Mouse (Mus musculus) bone marrow, adult 2 months (tissue): Measurements from ENCODE around the gene Flt3l. TPM values are rescaled to one million over a fixed set of nuclear protein-coding genes. Genes with fewer than 3 reads are reported as not detected.
"Not testable (repeated sequence)": the region's sequence is repeated elsewhere in the genome, so short reads cannot be mapped to it uniquely, and the experiment has no call there.

Experiments
- H3K27ac ChIP-seq: fragments of 200-500 bp; 2 replicates; pipeline ENCODE4 v1.5.1; 2012; ENCODE audit warnings: low read depth, mild to moderate bottlenecking, control low read depth, inconsistent platforms, low read length; ENCODE audit not compliant: control insufficient read depth, poor library complexity, insufficient read depth
- H3K4me1 ChIP-seq: fragments of 200-500 bp; 2 replicates; pipeline ENCODE4 v1.6.1; 2011; ENCODE audit warnings: low read length; ENCODE audit not compliant: control insufficient read depth, insufficient read depth
- H3K4me3 ChIP-seq: fragments of 200-500 bp; replicated peaks from 2 replicates; pipeline ENCODE3; 2011; ENCODE audit warnings: mild to moderate bottlenecking, low read depth, low read length, control low read depth; ENCODE audit not compliant: control insufficient read depth
- CTCF ChIP-seq: fragments of 200-500 bp; IDR thresholded peaks from 2 replicates; pipeline ENCODE4 v1.5.1; 2011; ENCODE audit warnings: low read length, control low read depth; ENCODE audit not compliant: control insufficient read depth, insufficient read depth
- POLR2A ChIP-seq: fragments of 200-500 bp; IDR thresholded peaks from 2 replicates; pipeline ENCODE4 v1.6.1; 2011; ENCODE audit warnings: low read depth, mild to moderate bottlenecking, control low read depth, low read length, borderline replicate concordance; ENCODE audit not compliant: control insufficient read depth
- WGBS: fragments of 180-500 bp; shearing (Covaris S2); methylation state at CpG from one replicate; pipeline ENCODE4 v1.1.7; 2018; 5-methylcytosine and 5-hydroxymethylcytosine counted together
- polyA plus RNA-seq: library from polyadenylated mRNA; stranded (reverse); fragments of >200 nt; gene quantifications from 2 replicates; pipeline ENCODE4 v1.2.4, GENCODE M21; 2011; ENCODE audit warnings: low replicate concordance; ENCODE audit not compliant: missing spikeins, insufficient read depth, insufficient read length

The Flt3l gene
- polyA plus RNA-seq, 1 experiment: 85.0 TPM

DNA sequence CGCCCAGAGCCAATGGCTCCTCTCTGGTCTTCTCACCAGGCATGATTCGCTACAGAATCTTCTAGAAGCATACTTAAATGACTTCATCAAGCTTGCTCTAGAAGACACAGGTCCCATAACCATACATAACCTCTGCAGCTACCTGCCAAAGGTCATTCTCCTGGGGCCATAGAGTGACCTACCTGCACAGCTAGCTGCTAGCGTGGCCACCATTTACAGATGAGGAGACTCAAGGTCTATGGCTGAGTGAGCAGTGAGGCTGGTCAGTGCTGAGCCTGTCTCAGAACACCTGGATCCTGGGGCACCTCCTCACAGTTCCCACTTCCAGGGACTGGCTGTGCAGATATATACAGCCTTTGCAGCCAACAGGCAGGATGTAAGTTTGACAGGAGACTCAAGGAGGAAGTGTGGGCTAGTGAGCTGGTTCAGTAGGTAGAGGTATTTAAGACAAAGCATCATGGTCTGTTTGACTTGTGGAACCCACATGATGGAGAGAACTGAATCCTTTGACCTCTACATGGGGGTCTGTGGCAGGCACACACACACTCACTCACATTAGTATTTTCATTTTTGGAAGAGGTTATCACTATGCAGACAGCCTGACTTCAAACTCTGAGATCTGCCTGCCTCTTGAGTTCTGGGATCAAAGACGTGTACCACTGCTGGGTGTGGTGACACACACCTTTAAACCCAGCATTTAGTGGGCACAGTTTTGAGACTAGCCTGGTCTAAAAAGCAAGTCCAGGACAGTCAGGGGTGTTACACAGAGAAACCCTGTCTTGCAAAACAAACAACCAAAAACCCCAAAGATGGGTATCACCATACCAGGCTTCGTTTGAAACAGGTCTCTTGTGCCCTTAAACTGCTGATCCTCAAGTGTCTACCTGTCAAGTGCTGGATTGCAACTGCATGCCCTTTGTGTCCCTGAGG is 16.2 kb downstream of the Flt3l start:
- Histone ChIP-seq H3K4me3 (peak overlapping the region; percentile 36), H3K4me1 (peaks cover 11% of the 10 kb centered on the region; the same call in 1 of the 2 replicates), H3K27ac (peak overlapping the region; percentile 76)
- 67% methylated on average over 5 of the region's 5 CpGs for WGBS
- no peak for TF ChIP-seq CTCF
- no peak for TF ChIP-seq POLR2A

DNA sequence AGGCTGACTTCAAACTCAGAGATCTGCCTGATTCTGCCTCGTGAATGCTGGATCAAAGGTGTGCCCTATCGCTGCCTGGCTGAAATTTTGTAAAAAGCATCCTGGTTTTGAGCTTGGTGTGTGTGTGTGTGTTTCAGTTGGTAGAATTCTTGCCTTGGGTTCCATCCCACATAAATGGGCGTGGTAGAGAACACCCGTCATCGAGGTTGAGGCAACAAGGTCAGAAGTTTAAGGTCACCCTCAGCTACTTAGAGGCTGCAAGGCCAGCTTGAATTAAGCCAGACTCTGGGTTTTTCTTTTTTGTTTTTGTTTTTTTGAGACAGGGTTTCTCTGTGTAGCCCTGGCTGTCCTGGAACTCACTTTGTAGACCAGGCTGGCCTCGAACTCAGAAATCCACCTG is 17.9 kb downstream of the Flt3l start:
- no peak for TF ChIP-seq POLR2A
- TF ChIP-seq CTCF: no peak
- peak overlapping the region; percentile 11; the same call in 1 of the 2 replicates for H3K27ac ChIP-seq
- WGBS: 72% methylated on average over 6 of the region's 6 CpGs
- no peak overlapping the region for H3K4me3 ChIP-seq
- peaks cover 9% of the 10 kb centered on the region; the same call in 1 of the 2 replicates for H3K4me1 ChIP-seq

DNA sequence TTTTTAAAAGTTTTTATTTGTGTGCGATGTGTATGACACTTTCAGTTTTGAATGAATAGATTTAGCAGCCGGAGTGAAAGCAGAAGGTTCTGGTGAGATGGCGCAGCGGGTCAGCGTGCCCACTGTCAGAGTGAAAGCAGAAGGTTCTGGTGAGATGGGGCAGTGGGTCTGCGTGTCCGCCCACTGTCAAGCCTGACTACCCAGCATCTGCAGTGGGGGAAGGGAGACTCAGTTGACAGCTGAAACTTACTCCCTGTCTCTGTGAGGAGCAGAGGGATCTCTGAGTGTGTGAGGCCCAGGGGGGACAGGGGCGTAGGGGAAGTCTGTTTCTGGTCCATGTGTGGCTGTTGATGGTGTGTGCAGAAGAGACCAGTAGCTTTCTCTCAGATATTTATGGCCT is 18.7 kb downstream of the Flt3l start:
- H3K4me1 ChIP-seq: peaks cover 5% of the 10 kb centered on the region; the same call in 1 of the 2 replicates
- WGBS: 71% methylated on average over 8 of the region's 8 CpGs
- H3K4me3 ChIP-seq: no peak overlapping the region
- H3K27ac ChIP-seq: no peak overlapping the region
- TF ChIP-seq POLR2A (no peak), CTCF (no peak)

DNA sequence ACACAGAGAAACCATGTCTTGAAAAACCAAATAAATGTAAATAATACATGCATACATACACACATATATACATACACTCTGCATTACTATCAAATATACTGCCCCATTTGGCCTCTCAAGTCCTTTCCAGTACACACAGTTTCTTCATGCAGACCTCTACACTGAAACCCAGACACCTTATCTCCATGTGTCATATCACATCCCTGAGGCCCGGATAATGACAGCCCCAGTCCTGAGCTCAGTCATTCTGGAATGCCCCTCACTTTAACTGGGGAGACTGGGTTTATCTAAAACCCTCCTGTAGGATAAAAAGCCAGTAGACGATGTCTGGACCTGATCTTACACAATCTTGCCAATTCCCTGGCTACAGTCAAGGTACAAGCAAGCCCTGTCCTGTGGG is 22.8 kb downstream of the Flt3l start:
- no peak for TF ChIP-seq CTCF
- TF ChIP-seq POLR2A: no peak
- WGBS: 56% methylated on average over 2 of the region's 2 CpGs
- H3K4me3 ChIP-seq: no peak overlapping the region
- H3K4me1 ChIP-seq: no peaks in the 10 kb centered on the region; the same call in 1 of the 2 replicates
- H3K27ac ChIP-seq: no peak overlapping the region

DNA sequence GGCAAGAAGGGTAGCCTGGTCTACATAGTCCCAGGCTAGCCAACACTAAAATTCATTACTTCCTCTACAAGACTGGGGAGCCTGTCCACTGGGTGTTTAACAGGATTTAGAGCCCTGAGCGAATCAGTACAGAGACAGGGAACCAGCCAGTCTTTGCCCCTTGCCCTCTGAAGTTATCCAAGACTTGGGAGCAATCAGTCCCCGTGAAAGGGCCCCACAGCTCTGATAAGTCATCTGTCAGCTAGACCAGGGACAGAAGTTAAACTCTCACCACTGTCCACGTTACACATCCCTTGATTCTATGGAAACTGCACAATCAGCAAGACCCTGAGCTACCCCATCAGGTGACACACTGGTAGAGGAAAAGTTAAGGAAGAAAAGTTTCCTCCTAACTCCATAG is 23.7 kb downstream of the Flt3l start:
- no peak overlapping the region for H3K27ac ChIP-seq
- 66% methylated on average over 3 of the region's 3 CpGs for WGBS
- TF ChIP-seq CTCF: no peak
- no peak for TF ChIP-seq POLR2A
- no peaks in the 10 kb centered on the region; the same call in 1 of the 2 replicates for H3K4me1 ChIP-seq
- no peak overlapping the region for H3K4me3 ChIP-seq

DNA sequence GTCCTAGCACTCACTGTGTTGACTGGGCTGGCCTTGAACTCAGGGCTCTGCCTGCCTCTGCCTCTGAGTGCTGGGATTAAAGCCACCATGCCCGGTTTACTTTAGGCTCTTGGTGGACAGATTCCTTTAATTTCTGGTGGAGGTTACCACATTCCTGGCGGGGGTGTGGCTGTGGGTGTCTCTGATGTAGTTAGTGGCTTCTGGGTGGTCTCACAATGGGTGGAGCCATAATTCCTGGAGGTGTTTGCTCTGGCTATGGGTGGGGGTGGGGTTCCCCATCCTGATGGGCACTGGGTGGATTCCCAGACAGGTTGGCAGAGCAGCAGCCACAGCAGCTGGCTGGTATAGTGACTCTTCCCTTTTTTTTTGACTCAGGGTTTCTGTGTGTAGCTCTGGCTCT is 24.3 kb downstream of the Flt3l start:
- Histone ChIP-seq H3K4me3 (no peak overlapping the region), H3K27ac (no peak overlapping the region), H3K4me1 (no peaks in the 10 kb centered on the region; the same call in 1 of the 2 replicates)
- TF ChIP-seq POLR2A (no peak), CTCF (no peak)
- 69% methylated on average over 2 of the region's 2 CpGs for WGBS

DNA sequence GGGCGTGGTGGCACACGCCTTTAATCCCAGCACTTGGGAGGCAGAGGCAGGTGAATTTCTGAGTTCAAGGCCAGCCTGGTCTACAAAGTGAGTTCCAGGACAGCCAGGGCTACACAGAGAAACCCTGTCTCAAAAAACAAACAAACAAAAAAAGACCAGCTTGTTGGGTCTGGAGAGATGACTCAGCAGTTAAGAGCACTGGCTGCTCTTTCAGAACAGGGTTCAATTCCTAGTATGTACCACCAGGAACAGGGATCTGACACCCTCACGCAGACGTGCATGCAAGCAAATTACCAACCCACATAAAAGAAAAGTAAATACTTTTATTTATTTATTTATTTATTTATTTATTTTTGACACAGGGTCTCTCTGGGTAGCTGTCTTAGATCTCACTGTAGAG is 26.1 kb downstream of the Flt3l start:
- 70% methylated on average over 4 of the region's 4 CpGs for WGBS
- H3K4me3 ChIP-seq, H3K4me1 ChIP-seq, H3K27ac ChIP-seq: not testable (repeated sequence)

DNA sequence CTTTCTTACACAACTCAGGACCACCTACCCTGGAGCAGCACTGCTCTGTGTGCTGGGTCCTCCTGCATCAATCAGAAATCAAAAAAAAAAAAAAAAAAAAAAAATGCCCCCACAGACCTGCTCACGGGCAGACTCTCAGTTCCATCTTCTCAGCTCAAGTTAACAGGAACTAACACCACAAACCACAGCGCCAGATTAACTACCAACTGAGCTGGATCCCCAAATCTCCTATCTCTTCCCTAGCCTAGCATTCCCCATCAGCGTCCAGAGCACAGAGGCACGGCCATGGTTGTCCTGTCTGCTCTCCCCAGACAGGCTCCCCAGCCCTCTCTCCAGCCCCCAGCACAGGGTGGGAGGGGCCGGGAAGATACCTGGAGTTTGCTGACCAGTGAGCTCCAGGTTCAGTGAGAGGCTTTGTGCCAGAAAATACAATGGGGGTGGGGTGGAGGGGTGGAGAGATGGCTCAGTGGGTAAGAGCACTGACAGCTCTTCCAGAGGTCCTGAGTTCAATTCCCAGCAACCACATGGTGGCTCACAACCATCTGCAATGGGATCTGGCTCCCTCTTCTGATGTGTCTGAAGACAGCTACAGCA is 29.1 kb downstream of the Flt3l start:
- no peak overlapping the region for H3K4me3 ChIP-seq
- H3K27ac ChIP-seq: no peak overlapping the region
- H3K4me1 ChIP-seq: no peaks in the 10 kb centered on the region; the same call in 1 of the 2 replicates
- TF ChIP-seq POLR2A (no peak), CTCF (no peak)
- 26% methylated on average over 5 of the region's 5 CpGs for WGBS
